Mouse (Mus musculus) myocyte (in vitro differentiated cells): ENCODE measurements around the gene Mrgpre.

Experiments used
- CEBPB ChIP-seq: IDR thresholded peaks from 2 replicates; pipeline ENCODE4 v1.6.1; 2011; ENCODE audit warnings: mild to moderate bottlenecking, moderate library complexity; ENCODE audit not compliant: poor library complexity, insufficient read depth, severe bottlenecking
- E2F4 ChIP-seq: IDR thresholded peaks from one replicate; pipeline ENCODE4 v1.6.1; 2011; ENCODE audit warnings: mild to moderate bottlenecking, control low read depth, moderate library complexity; ENCODE audit not compliant: insufficient read depth
- MAX ChIP-seq: IDR thresholded peaks from one replicate; pipeline ENCODE4 v1.6.1; 2011; ENCODE audit warnings: low read depth, mild to moderate bottlenecking, control low read depth
- POLR2A ChIP-seq: IDR thresholded peaks from one replicate; pipeline ENCODE4 v1.6.1; 2011; ENCODE audit warnings: low read depth, mild to moderate bottlenecking, control low read depth, moderate library complexity; ENCODE audit not compliant: insufficient read length
- TCF3 ChIP-seq: IDR thresholded peaks from one replicate; pipeline ENCODE4 v1.6.1; 2011; ENCODE audit warnings: low read depth, control low read depth; ENCODE audit not compliant: insufficient read length
- USF1 ChIP-seq: IDR thresholded peaks from one replicate; pipeline ENCODE4 v1.6.1; 2011; ENCODE audit warnings: low read depth, mild to moderate bottlenecking, control low read depth, moderate library complexity

- no peak for TF ChIP-seq USF1
- TF ChIP-seq MAX, result no peak
- TF ChIP-seq POLR2A, result no peak
- no peak for TF ChIP-seq CEBPB
- TF ChIP-seq E2F4, result no peak
- no peak for TF ChIP-seq TCF3
These were observed 38.9 kb upstream of the Mrgpre start for GRCm38 (mm10) chr7:143823266-143823605.
